Mouse (Mus musculus): ENCODE results near the gene Dthd1. TPM values are rescaled to one million over a fixed set of nuclear protein-coding genes. Genes with fewer than 3 reads are reported as not detected.

The Dthd1 gene
- not detected in 2 replicates for polyA plus RNA-seq (2012; ENCODE audit: insufficient read depth, low replicate concordance)

- peaks cover 4% of the 10 kb centered on the region for H3K9me3 ChIP-seq
- H3K4me1 ChIP-seq, result peaks cover 3% of the 10 kb centered on the region; the same call in 1 of the 2 replicates
- H3K27me3 ChIP-seq (replicated peaks), result no peaks in the 10 kb centered on the region
- H3K4me3 ChIP-seq (replicated peaks), result no peak within 1 kb of the TSS
- H3K36me3 ChIP-seq (replicated peaks; ENCODE audit: low read length), result peaks cover 2% of the 10 kb centered on the region
- TF ChIP-seq FLI1 (IDR thresholded peaks at IDR 0.05; ENCODE audit: low read length) (no peak), GATA1 (IDR thresholded peaks at IDR 0.05; ENCODE audit: borderline replicate concordance, low read length) (no peak)
Measured at GRCm38 (mm10) chr5:62813402-62814071, at the start of gene Dthd1. Dthd1 (plus strand) TSS chr5:62813823.

GRCm38 (mm10) chr5:62764161-62764560 is 49.5 kb upstream of the Dthd1 start:
- Histone ChIP-seq H3K9me3 (no peaks in the 10 kb centered on the region), H3K27me3 (replicated peaks) (peaks cover 2% of the 10 kb centered on the region), H3K36me3 (replicated peaks; ENCODE audit: low read length) (no peaks in the 10 kb centered on the region), H3K4me1 (peaks cover 66% of the 10 kb centered on the region), H3K4me3 (replicated peaks) (no peak overlapping the region)
- TF ChIP-seq FLI1 (IDR thresholded peaks at IDR 0.05; ENCODE audit: low read length) (no peak), GATA1 (IDR thresholded peaks at IDR 0.05; ENCODE audit: borderline replicate concordance, low read length) (no peak)

- TF ChIP-seq GATA1 (IDR thresholded peaks at IDR 0.05; ENCODE audit: borderline replicate concordance, low read length) (no peak), FLI1 (IDR thresholded peaks at IDR 0.05; ENCODE audit: low read length) (no peak)
- H3K4me3 ChIP-seq (replicated peaks), result peak overlapping the region; percentile 94
- H3K4me1 ChIP-seq, result peaks cover 56% of the 10 kb centered on the region
- H3K27me3 ChIP-seq (replicated peaks), result peaks cover 2% of the 10 kb centered on the region
- H3K9me3 ChIP-seq, result no peaks in the 10 kb centered on the region
- peaks cover under 1% of the 10 kb centered on the region for H3K36me3 ChIP-seq (replicated peaks; ENCODE audit: low read length)
Measured at GRCm38 (mm10) chr5:62765459-62765783, 48.2 kb upstream of the Dthd1 start.

DNA sequence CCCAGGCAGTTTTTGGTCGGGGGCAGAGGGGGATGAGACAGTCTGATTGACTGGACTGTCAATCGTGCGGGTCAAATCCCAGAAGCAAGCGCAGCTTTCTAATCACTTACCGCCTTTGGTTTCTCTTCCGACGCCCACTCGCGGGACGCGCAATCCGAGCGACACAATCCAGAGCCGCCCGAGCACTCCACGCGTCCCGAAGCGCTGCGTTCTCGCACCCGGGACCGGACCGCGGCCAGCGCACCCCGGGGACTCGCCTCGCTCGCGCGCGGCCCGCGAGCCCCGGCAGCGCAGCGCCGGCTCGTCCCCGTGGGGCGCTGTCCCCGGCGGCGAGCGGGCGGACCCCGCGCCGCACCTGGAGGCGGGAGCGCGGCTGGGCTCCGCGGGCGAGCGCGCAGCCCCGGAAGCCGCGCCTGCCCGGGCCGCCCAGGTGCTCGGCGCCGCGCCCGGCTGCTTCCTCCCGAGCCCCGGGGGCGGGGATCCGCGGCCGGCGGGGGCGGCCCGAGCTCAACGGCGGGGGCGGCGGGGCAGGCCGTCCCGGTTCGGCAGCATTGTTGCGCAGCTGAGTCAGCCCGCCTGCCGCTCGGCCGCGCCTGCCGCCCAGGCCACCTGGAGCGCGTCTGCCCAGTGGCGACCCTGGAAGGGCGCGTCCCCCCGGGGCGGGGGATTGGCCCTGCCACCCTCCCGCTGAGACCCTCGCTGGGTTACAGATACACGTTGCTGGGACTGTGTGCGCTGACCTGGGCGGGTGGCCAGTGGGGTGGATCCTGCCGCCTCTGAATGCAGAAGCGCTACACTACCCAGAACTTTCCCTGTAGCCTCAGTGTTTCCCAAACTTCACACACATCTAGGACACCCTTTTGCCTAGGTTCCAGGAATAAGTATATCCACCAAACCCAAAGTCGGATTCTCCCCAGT is 47.6 kb upstream of the Dthd1 start, which contains the start of gene Arap2:
TSS of gene Arap2 (minus strand) at position 376 of the 918 bp plus-strand sequence.
- Histone ChIP-seq H3K36me3 (replicated peaks; ENCODE audit: low read length) (peaks cover 2% of the 10 kb centered on the region), H3K27me3 (replicated peaks) (peaks cover 2% of the 10 kb centered on the region), H3K9me3 (no peaks in the 10 kb centered on the region), H3K4me3 (replicated peaks) (peak within 1 kb of the TSS; percentile 94), H3K4me1 (peaks cover 53% of the 10 kb centered on the region)
- no peak for TF ChIP-seq FLI1 (IDR thresholded peaks at IDR 0.05; ENCODE audit: low read length)
- no peak for TF ChIP-seq GATA1 (IDR thresholded peaks at IDR 0.05; ENCODE audit: borderline replicate concordance, low read length)

GRCm38 (mm10) chr5:62771775-62772599 is 41.6 kb upstream of the Dthd1 start:
- no peak for TF ChIP-seq GATA1 (IDR thresholded peaks at IDR 0.05; ENCODE audit: borderline replicate concordance, low read length)
- no peak for TF ChIP-seq FLI1 (IDR thresholded peaks at IDR 0.05; ENCODE audit: low read length)
- H3K36me3 ChIP-seq (replicated peaks; ENCODE audit: low read length), result peaks cover 2% of the 10 kb centered on the region
- H3K4me1 ChIP-seq, result peaks cover 18% of the 10 kb centered on the region
- no peaks in the 10 kb centered on the region for H3K27me3 ChIP-seq (replicated peaks)
- H3K9me3 ChIP-seq, result no peaks in the 10 kb centered on the region
- H3K4me3 ChIP-seq (replicated peaks), result no peak overlapping the region

- no peaks in the 10 kb centered on the region for H3K36me3 ChIP-seq (replicated peaks; ENCODE audit: low read length)
- H3K9me3 ChIP-seq, result no peaks in the 10 kb centered on the region
- H3K4me3 ChIP-seq (replicated peaks), result no peak overlapping the region
- peaks cover 9% of the 10 kb centered on the region; the same call in 1 of the 2 replicates for H3K4me1 ChIP-seq
- TF ChIP-seq GATA1 (IDR thresholded peaks at IDR 0.05; ENCODE audit: borderline replicate concordance, low read length) (no peak), FLI1 (IDR thresholded peaks at IDR 0.05; ENCODE audit: low read length) (no peak)
- no peaks in the 10 kb centered on the region for H3K27me3 ChIP-seq (replicated peaks)
Measured at GRCm38 (mm10) chr5:62777804-62778203, 35.8 kb upstream of the Dthd1 start.

DNA sequence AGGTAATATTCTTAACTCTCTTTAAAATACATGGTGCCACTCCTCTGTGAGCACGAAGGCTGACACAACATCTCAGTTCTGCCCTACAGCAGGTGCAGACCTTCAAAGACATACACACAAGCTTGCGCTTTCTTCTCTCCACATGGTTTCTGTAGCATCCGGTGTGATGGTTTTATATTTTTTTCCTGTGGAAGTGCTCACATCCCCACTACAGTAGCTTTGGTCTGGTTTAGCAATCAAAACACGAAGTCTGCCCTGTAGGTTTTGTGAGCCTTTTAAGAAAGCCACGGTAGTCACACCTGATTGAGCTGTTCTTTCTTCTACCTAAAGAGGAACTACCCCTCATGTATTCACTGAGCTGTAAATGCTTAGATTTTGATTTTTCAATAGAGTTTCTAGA is 34.9 kb upstream of the Dthd1 start:
- Histone ChIP-seq H3K27me3 (replicated peaks) (no peaks in the 10 kb centered on the region), H3K36me3 (replicated peaks; ENCODE audit: low read length) (no peaks in the 10 kb centered on the region), H3K9me3 (no peaks in the 10 kb centered on the region), H3K4me1 (peaks cover 9% of the 10 kb centered on the region; the same call in 1 of the 2 replicates), H3K4me3 (replicated peaks) (no peak overlapping the region)
- TF ChIP-seq GATA1 (IDR thresholded peaks at IDR 0.05; ENCODE audit: borderline replicate concordance, low read length) (no peak), FLI1 (IDR thresholded peaks at IDR 0.05; ENCODE audit: low read length) (no peak)

DNA sequence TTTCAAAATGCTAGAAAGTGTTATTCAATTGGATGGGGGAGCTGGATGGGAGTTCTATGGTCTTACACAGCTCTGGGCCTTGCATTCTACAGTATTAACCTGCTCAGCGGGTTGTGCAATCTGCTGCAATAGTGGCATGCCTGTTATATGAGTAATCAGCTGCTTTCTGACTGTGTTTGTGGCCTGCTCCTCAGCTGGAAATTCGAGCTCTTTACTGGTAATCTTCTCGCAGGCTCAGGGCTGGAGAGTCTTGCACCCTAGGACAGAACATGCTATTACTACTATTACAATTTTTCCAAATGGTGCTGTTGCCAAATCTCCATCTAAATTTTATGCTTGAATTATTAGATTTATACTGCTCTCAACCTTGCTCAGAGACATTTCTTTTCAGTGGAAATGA is 26.8 kb upstream of the Dthd1 start:
- Histone ChIP-seq H3K9me3 (no peaks in the 10 kb centered on the region), H3K4me3 (replicated peaks) (no peak overlapping the region), H3K36me3 (replicated peaks; ENCODE audit: low read length) (no peaks in the 10 kb centered on the region), H3K4me1 (peaks cover 8% of the 10 kb centered on the region), H3K27me3 (replicated peaks) (no peaks in the 10 kb centered on the region)
- TF ChIP-seq FLI1 (IDR thresholded peaks at IDR 0.05; ENCODE audit: low read length), result no peak
- no peak for TF ChIP-seq GATA1 (IDR thresholded peaks at IDR 0.05; ENCODE audit: borderline replicate concordance, low read length)

GRCm38 (mm10) chr5:62790921-62791564 is 22.6 kb upstream of the Dthd1 start:
- TF ChIP-seq FLI1 (IDR thresholded peaks at IDR 0.05; ENCODE audit: low read length) (no peak), GATA1 (IDR thresholded peaks at IDR 0.05; ENCODE audit: borderline replicate concordance, low read length) (no peak)
- no peaks in the 10 kb centered on the region for H3K36me3 ChIP-seq (replicated peaks; ENCODE audit: low read length)
- peaks cover 8% of the 10 kb centered on the region for H3K4me1 ChIP-seq
- no peaks in the 10 kb centered on the region for H3K27me3 ChIP-seq (replicated peaks)
- H3K9me3 ChIP-seq, result no peaks in the 10 kb centered on the region
- H3K4me3 ChIP-seq (replicated peaks), result no peak overlapping the region
